Mouse (Mus musculus) lung, adult 10 weeks (tissue): ENCODE results near the gene Fbxo6. TPM values are rescaled to one million over a fixed set of nuclear protein-coding genes. Genes with fewer than 3 reads are reported as not detected.

Experiments
- polyA plus RNA-seq: library from polyadenylated mRNA; stranded (reverse); fragments of 350-450 nt; fragmentation: Illumina TruSeq; extraction: RNeasy Lipid Tissue Mini Kit (QIAGEN cat#74804); gene quantifications from one replicate; pipeline ENCODE4 v1.2.3, GENCODE M21; 2014; ENCODE audit warnings: low read depth, low replicate concordance; ENCODE audit not compliant: insufficient read depth

The Fbxo6 gene
- polyA plus RNA-seq: 47.4 TPM

GRCm38 (mm10) chr4:148151267-148152168 lies at the start of gene Fbxo6:
Gene Fbxo6, minus strand, starts transcription at chr4:148152140.

GRCm38 (mm10) chr4:148160436-148161390 lies 8.8 kb upstream of the Fbxo6 start, which contains the start of the genes Fbxo44 and Fbxo2:
Gene Fbxo44, minus strand, starts transcription at chr4:148160482.
Gene Fbxo2, plus strand, starts transcription at chr4:148160621.

GRCm38 (mm10) chr4:148130561-148131413 lies 21.2 kb downstream of the Fbxo6 start, which contains the start of gene Draxin:
Gene Draxin, minus strand, starts transcription at chr4:148130698.

GRCm38 (mm10) chr4:148130133-148130532 lies 21.8 kb downstream of the Fbxo6 start, which contains the start of gene Mad2l2:
Gene Mad2l2, plus strand, starts transcription at chr4:148130384.

Other genes starting within 250 kb of the Fbxo6 start
- gene Mfn2, start 247.4 kb downstream of the Fbxo6 start, polyA plus RNA-seq: 20.6 TPM
- 16.9 TPM for gene Plod1, start 215.4 kb downstream of the Fbxo6 start, polyA plus RNA-seq
- gene 2510039O18Rik, start 211.2 kb downstream of the Fbxo6 start, polyA plus RNA-seq: 26.4 TPM
- gene Nppb, start 166.4 kb downstream of the Fbxo6 start, polyA plus RNA-seq: 0.69 TPM
- gene Nppa, start 151.4 kb downstream of the Fbxo6 start, polyA plus RNA-seq: 73.5 TPM
- gene Clcn6, start 113.3 kb downstream of the Fbxo6 start, polyA plus RNA-seq: 4.0 TPM
- gene Mthfr, start 113.1 kb downstream of the Fbxo6 start, polyA plus RNA-seq: 11.0 TPM
- gene Agtrap, start 64.1 kb downstream of the Fbxo6 start, polyA plus RNA-seq: 16.5 TPM
- 13.9 TPM for gene Mad2l2, start 21.8 kb downstream of the Fbxo6 start, polyA plus RNA-seq
- gene Draxin, start 21.4 kb downstream of the Fbxo6 start, polyA plus RNA-seq: 0.10 TPM
- 7.6 TPM for gene Fbxo44, start 8.3 kb upstream of the Fbxo6 start, polyA plus RNA-seq
- gene Fbxo2, start 8.5 kb upstream of the Fbxo6 start, polyA plus RNA-seq: 3.5 TPM
- gene Disp3, start 135.8 kb upstream of the Fbxo6 start, polyA plus RNA-seq: not detected